ENCODE assay signal across 10 mouse cellular contexts in the genomic region with DNA sequence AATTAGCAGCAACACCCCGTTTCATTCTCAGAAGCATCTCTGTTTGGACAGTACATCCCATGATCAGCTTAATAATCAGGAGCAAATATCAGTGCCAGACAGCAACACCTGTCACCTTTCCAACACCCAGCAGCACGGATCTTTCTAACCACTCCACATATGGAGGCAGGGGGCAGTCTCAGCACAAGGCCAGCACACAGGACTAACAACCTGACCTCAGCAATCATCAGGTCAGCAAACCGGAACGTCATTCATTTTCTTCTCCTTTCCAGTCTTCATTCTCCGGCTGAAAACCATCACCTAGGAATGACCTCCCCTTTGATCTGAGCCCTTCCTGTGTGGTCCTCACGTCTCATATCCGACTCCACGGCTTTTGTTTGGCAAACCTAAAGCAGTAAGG. TPM values are rescaled to one million over a fixed set of nuclear protein-coding genes. Genes with fewer than 3 reads are reported as not detected.
A peak's percentile ranks its signal among the peaks of the same experiment; 100 is the strongest.
DNase-seq lines count a peak whose midpoint lies in the region; ATAC-seq lines count a peak whose summit lies in the region.
"Had no signal": no experiment of that assay in that cellular context is flagged by ENCODE, and none has a peak within 500 bp of the region (broad histone marks: within the 10 kb centered on the region; RNA-seq: fewer than 3 reads in every experiment).

No protein-coding gene starts in this region.

- no peaks in the 10 kb centered on the region for H3K27me3 ChIP-seq in forebrain, embryonic 13.5 days
- no peaks in the 10 kb centered on the region for H3K27me3 ChIP-seq in forebrain, embryonic 14.5 days (replicated peaks; ENCODE audit: control insufficient read depth, insufficient read depth, low read length)
- peaks cover 7% of the 10 kb centered on the region; the same call in 1 of the 2 replicates for H3K27me3 ChIP-seq in limb, embryonic 13.5 days
- no peaks in the 10 kb centered on the region for H3K27me3 ChIP-seq in limb, embryonic 10.5 days (ENCODE audit: low read depth, poor library complexity, severe bottlenecking)
- H3K27me3 ChIP-seq in embryonic facial prominence, embryonic 11.5 days (ENCODE audit: control insufficient read depth, insufficient read depth, low read length), result no peaks in the 10 kb centered on the region
- no peaks in the 10 kb centered on the region for H3K27me3 ChIP-seq in neural tube, embryonic 15.5 days (replicated peaks)
- H3K27me3 ChIP-seq: liver, embryonic 15.5 days had no signal

- WGBS in forebrain, embryonic 13.5 days, result 10% methylated on average over 8 of the region's 8 CpGs
- 15% methylated on average over 8 of the region's 8 CpGs for WGBS in forebrain, embryonic 14.5 days
- 20% methylated on average over 8 of the region's 8 CpGs for WGBS in limb, embryonic 13.5 days
- 5% methylated on average over 8 of the region's 8 CpGs for WGBS in limb, embryonic 10.5 days
- WGBS in embryonic facial prominence, embryonic 11.5 days, result 10% methylated on average over 8 of the region's 8 CpGs
- 12% methylated on average over 8 of the region's 8 CpGs for WGBS in neural tube, embryonic 15.5 days

- no peaks in the 10 kb centered on the region for H3K9me3 ChIP-seq in forebrain, embryonic 13.5 days (replicated peaks)
- no peaks in the 10 kb centered on the region for H3K9me3 ChIP-seq in forebrain, embryonic 14.5 days (replicated peaks; ENCODE audit: control insufficient read depth, low read length)
- no peaks in the 10 kb centered on the region for H3K9me3 ChIP-seq in limb, embryonic 13.5 days
- no peaks in the 10 kb centered on the region for H3K9me3 ChIP-seq in limb, embryonic 10.5 days (replicated peaks)
- no peaks in the 10 kb centered on the region for H3K9me3 ChIP-seq in embryonic facial prominence, embryonic 11.5 days (replicated peaks; ENCODE audit: control insufficient read depth, low read length)
- H3K9me3 ChIP-seq in neural tube, embryonic 15.5 days (replicated peaks), result no peaks in the 10 kb centered on the region
- H3K9me3 ChIP-seq: liver, embryonic 15.5 days had no signal

- H3K36me3 ChIP-seq in forebrain, embryonic 13.5 days (ENCODE audit: poor library complexity, severe bottlenecking), result peaks cover 6% of the 10 kb centered on the region; the same call in 1 of the 2 replicates
- no peaks in the 10 kb centered on the region for H3K36me3 ChIP-seq in forebrain, embryonic 14.5 days (ENCODE audit: control insufficient read depth, insufficient read depth, low read length)
- H3K36me3 ChIP-seq in limb, embryonic 13.5 days, result 0 out of 2 replicates have a peak, but pooled peaks cover 3% of the 10 kb centered on the region
- H3K36me3 ChIP-seq in limb, embryonic 10.5 days, result peaks cover 7% of the 10 kb centered on the region
- H3K36me3 ChIP-seq in embryonic facial prominence, embryonic 11.5 days (replicated peaks; ENCODE audit: control insufficient read depth, insufficient read depth, low read depth, low read length), result no peaks in the 10 kb centered on the region
- H3K36me3 ChIP-seq in neural tube, embryonic 15.5 days, result no peaks in the 10 kb centered on the region
- H3K36me3 ChIP-seq: liver, embryonic 15.5 days had no signal

- intact Hi-C loops in left cerebral cortex, postnatal 14 days (cut with DNase I), result no loop called here

- peaks cover 90% of the 10 kb centered on the region for H3K4me1 ChIP-seq in forebrain, embryonic 13.5 days
- peaks cover 56% of the 10 kb centered on the region for H3K4me1 ChIP-seq in forebrain, embryonic 14.5 days (ENCODE audit: control insufficient read depth, insufficient read depth, low read length)
- peaks cover 92% of the 10 kb centered on the region for H3K4me1 ChIP-seq in limb, embryonic 13.5 days
- peaks cover 93% of the 10 kb centered on the region for H3K4me1 ChIP-seq in limb, embryonic 10.5 days
- H3K4me1 ChIP-seq in embryonic facial prominence, embryonic 11.5 days (ENCODE audit: control insufficient read depth, insufficient read depth, low read length), result peaks cover 18% of the 10 kb centered on the region
- peaks cover 76% of the 10 kb centered on the region for H3K4me1 ChIP-seq in neural tube, embryonic 15.5 days

- no peak overlapping the region for H3K4me3 ChIP-seq in forebrain, embryonic 13.5 days
- H3K4me3 ChIP-seq in forebrain, embryonic 14.5 days (ENCODE audit: low read depth, low read length), result no peak overlapping the region
- no peak overlapping the region for H3K4me3 ChIP-seq in limb, embryonic 13.5 days
- H3K4me3 ChIP-seq in limb, embryonic 10.5 days, result no peak overlapping the region
- no peak overlapping the region for H3K4me3 ChIP-seq in embryonic facial prominence, embryonic 11.5 days (ENCODE audit: low read depth, low read length)
- H3K4me3 ChIP-seq in neural tube, embryonic 15.5 days (replicated peaks), result no peak overlapping the region
- H3K4me3 ChIP-seq: liver, embryonic 15.5 days had no signal

- H3K9ac ChIP-seq in forebrain, embryonic 13.5 days, result 0 out of 2 replicates have a peak overlapping the region, but pooled peaks have one; percentile 16
- no peak overlapping the region for H3K9ac ChIP-seq in forebrain, embryonic 14.5 days (ENCODE audit: low read length)
- no peak overlapping the region for H3K9ac ChIP-seq in limb, embryonic 13.5 days
- H3K9ac ChIP-seq in embryonic facial prominence, embryonic 11.5 days (replicated peaks; ENCODE audit: low read length), result no peak overlapping the region
- H3K9ac ChIP-seq in neural tube, embryonic 15.5 days (replicated peaks), result no peak overlapping the region
- H3K9ac ChIP-seq: liver, embryonic 15.5 days had no signal

- no peak overlapping the region for H3K27ac ChIP-seq in forebrain, embryonic 13.5 days
- no peak overlapping the region; the same call in 1 of the 2 replicates for H3K27ac ChIP-seq in forebrain, embryonic 14.5 days (ENCODE audit: low read depth, low read length)
- no peak overlapping the region for H3K27ac ChIP-seq in limb, embryonic 13.5 days
- H3K27ac ChIP-seq in limb, embryonic 10.5 days, result no peak overlapping the region
- H3K27ac ChIP-seq in embryonic facial prominence, embryonic 11.5 days (replicated peaks; ENCODE audit: low read depth, low read length), result no peak overlapping the region
- no peak overlapping the region for H3K27ac ChIP-seq in neural tube, embryonic 15.5 days (replicated peaks)
- H3K27ac ChIP-seq: liver, embryonic 15.5 days had no signal

- DNase-seq in forebrain, embryonic 14.5 days (ENCODE audit: low spot score), result no peak
- no peak for DNase-seq in limb, embryonic 10.5 days (ENCODE audit: low spot score)
- peak; percentile 26 for DNase-seq in embryonic facial prominence, embryonic 11.5 days (ENCODE audit: low spot score)
- DNase-seq in left cerebral cortex, postnatal 14 days (ENCODE audit: low spot score in 2 of 2), result no peak
- no peak for DNase-seq in left cerebral cortex, adult 11 months (ENCODE audit: low spot score)
- DNase-seq: B cell, adult 2 months had no signal

- H3K4me2 ChIP-seq in forebrain, embryonic 13.5 days, result no peak overlapping the region
- no peak overlapping the region for H3K4me2 ChIP-seq in forebrain, embryonic 14.5 days (ENCODE audit: low read length)
- H3K4me2 ChIP-seq in limb, embryonic 13.5 days (replicated peaks), result 0 out of 2 replicates have a peak overlapping the region, but pooled peaks have one; percentile 7
- no peak overlapping the region for H3K4me2 ChIP-seq in embryonic facial prominence, embryonic 11.5 days (ENCODE audit: low read depth, low read length)
- H3K4me2 ChIP-seq in neural tube, embryonic 15.5 days, result no peak overlapping the region
- H3K4me2 ChIP-seq: liver, embryonic 15.5 days had no signal

- no peak for ATAC-seq in forebrain, embryonic 13.5 days
- no peak for ATAC-seq in forebrain, embryonic 14.5 days
- ATAC-seq in limb, embryonic 13.5 days (ENCODE audit: low FRiP score, low read depth), result no peak
- no peak for ATAC-seq in embryonic facial prominence, embryonic 11.5 days (replicated peaks; ENCODE audit: insufficient number of reproducible peaks, low FRiP score, low TSS enrichment, low read depth)
- ATAC-seq in neural tube, embryonic 15.5 days (ENCODE audit: low FRiP score), result 0 out of 2 replicates have a peak, but pooled peaks have one; percentile 15

RNA-seq across cellular contexts. Expression of a gene that starts 27.7 kb away (rescaled TPM):
- polyA plus RNA-seq in forebrain, embryonic 13.5 days (2015; fragmentation: Nextera tagmentation; extraction: Ambion mirVana), result 36.0 and 39.4 TPM in 2 replicates
- polyA plus RNA-seq in forebrain, embryonic 14.5 days (2014; fragmentation: Nextera tagmentation; extraction: Ambion mirVana), result 38.1 and 45.4 TPM in 2 replicates
- polyA plus RNA-seq in limb, embryonic 13.5 days (2015; fragmentation: Nextera tagmentation; extraction: Ambion mirVana), result 61.6 and 64.8 TPM in 2 replicates
- 31.4 and 38.4 TPM in 2 replicates for polyA plus RNA-seq in limb, embryonic 10.5 days (2016; fragmentation: Nextera tagmentation; extraction: Ambion mirVana)
- 45.4 and 47.7 TPM in 2 replicates for polyA plus RNA-seq in embryonic facial prominence, embryonic 11.5 days (2014; fragmentation: Nextera tagmentation; extraction: Ambion mirVana)
- 31.3 and 36.4 TPM in 2 replicates for polyA plus RNA-seq in neural tube, embryonic 15.5 days (2015; fragmentation: Nextera tagmentation; extraction: Ambion mirVana)
- total RNA-seq in left cerebral cortex, postnatal 14 days (2021), result 100 to 1,000 TPM; 185 to 195 TPM
